Mouse (Mus musculus): ENCODE measurements around the gene Schip1.

The Schip1 gene

DNA sequence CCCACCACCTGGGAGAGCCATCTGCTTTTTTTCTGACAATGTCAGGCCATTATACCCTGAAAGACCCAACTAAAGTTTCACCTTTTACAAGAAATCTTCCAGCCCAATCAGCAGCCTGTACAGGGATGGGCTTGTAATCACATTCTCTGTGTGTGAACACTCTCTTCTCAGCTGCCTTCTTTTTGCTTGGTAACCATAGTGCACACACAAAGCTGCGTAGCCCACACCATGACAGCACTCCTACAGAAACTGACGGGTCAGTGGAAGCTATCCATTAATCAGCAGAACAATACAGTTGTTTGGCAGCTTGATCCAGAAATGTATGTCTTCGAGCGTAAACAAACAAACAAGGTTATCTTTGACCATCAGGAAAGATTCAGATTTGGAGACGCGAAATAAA is 205.6 kb downstream of the Schip1 start:
- no peak for DNase-seq (ENCODE audit: low spot score in 2 of 2)

DNA sequence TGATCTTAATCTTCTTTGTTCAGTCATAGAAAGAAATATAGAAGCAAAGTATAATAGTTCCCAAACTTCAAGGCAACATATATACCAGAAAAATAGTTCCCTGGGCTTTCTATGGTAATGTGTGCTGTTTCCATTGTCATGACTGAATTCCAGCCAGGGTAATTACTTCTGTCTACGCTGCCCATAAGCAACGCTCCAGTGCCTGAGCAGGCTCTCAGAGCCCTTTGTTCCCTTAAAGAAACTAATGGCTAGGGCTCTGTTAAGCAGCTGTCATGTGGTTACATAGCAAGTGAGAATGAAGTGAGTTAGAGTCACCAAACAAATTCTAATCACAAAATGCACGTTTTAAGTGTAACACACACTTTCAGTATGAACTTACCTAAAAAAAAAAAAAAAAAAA is 206.9 kb downstream of the Schip1 start:
- no peak for DNase-seq (ENCODE audit: low spot score in 2 of 2)

DNA sequence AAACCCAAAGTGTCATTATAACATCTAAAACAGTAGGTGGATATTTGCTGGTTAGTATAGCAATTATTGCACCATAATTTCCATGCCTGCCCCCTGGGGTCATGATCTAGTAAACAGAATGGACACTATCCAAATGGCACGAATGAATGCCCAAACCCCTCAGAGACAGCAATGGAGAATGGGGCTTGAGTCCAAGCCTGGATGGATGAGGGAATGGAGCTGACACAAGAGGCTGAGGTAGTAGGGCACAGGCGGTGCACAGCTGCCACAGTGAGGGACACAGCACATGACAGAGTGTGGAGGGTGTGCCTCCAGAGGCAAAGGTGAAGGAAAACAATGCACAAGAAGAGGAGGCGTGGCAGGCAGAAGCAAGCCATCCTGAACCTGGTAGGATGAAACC is 207.3 kb downstream of the Schip1 start:
- DNase-seq (ENCODE audit: low spot score in 2 of 2) = no peak

DNA sequence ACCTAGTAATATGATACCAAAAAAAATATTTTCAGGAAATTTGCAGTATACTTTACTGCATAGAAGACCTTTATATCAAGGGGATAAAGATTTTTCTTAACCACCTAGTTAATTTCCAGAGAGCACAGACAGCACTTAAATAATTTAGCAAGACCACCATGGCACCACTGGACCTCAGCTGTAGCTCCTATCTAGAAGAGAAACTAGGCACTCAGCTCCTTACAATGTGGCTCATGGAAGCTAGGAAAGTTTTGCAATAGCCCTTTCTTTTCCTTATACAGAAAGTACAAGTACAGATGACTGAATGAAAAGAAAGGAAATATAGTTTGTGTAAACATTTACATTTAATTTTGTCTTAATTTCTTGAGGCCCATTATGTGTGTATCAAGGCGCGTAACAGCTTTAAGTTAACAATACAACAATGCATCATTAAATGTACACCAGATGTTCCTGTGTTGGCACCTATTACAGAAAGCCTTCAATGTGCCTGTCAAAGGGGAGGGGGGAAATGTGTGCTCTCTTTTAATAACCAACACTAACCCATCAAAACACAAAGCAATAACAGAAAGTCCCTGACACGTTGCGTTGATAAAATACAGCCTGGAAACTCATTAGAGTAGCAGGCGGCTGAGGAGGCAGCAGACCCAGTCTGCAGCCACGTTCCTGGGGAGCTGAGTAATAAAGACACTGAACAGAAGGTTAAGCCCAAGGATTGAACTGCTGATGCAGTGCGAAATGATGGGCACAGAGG is 218.4 kb downstream of the Schip1 start:
- DNase-seq (ENCODE audit: low spot score in 2 of 2) = no peak

DNA sequence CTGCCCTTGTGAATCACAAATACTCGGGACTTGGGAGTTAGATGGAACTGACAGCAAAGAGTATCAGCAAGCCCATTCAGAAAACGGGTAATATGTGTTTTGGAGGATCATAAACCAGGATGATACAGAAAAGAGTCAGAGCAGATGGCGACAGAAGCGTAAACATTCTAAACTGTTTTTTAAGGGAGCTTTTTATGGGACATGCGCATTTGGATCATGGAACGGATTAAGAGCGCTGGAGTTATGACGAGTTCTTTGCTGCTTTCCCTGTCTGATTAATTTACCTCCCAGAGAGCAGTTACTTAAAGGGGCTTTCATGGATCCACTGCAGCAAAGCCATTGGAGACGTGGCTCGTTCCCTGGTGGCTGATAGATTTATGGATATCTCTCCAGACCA is 219.0 kb downstream of the Schip1 start:
- DNase-seq (ENCODE audit: low spot score in 2 of 2) = no peak

DNA sequence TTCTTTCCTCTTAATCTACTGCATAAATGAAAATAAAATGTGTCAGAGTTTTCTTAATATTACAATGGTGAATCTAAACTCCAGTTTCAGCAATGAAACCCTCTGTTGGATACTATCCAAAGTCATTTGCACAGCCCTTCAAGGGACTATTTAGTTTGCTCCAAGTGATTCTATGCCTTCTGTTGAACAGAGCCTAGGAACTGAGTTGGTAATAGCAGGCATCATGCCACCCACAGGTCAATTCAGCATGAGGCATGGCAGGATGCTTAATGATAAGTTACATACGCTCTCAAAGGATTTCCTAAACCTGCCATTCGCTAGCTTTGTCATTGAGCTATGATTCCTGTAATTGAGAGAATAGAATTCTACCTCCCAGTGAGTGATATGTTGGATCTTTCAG is 219.9 kb downstream of the Schip1 start:
- DNase-seq (ENCODE audit: low spot score in 2 of 2) = no peak

DNA sequence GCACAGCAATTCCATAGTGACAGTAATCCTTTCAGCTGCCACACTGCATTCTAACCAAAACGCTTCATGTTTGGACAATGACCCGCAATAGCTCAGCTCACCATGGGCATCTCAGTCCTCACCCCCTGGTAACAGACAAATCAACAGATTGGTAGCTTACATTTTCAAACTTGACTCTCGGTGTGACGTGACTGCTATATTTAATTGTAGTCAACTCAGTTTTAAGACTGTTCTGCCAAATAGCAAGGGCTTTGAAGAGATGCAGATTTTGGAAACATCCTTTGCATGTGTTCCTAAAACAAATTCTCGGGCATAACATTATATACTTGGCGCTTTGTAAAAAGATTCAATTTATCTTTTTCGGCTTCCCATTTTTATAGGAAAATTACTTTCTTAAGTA is 232.2 kb downstream of the Schip1 start:
- DNase-seq (ENCODE audit: low spot score in 2 of 2) = no peak

DNA sequence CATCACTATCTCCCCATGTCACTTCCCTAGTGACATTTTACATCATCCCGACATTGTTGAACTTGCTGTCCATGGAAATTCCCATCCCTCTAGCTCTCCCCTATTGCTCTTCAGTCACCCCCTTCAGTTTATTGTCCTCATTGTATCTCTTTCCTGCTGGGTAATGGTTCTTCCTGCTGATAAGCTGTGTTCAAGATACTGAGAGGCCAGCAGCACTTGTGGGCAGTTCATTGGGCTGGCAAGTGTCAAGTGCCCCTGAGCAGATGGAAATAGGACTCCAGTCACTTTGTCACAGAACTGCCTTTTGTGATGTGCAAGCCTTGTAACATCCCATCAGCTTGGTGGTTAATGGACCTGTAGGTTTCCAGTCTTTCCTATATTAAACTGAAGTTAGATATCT is 241.0 kb downstream of the Schip1 start:
- no peak for DNase-seq (ENCODE audit: low spot score in 2 of 2)

DNA sequence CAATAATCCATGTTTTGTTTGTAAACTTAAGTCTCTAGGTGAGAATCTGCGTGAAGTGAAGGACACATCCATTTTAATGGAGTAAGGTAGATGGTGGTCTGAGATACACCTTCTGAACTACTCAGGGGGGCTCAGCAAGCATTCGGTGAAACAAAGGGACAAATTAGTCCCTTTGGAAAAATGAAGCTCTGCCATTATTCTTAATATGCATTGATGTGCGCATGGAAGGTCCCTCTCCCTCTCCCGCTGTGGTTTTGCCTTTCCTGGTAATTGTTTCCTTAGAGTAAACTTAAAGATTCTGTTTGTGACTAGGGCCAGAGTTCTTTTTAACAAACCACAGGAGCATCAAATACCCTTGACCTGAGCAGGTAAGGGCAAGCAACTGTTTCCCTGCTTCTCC is 242.1 kb downstream of the Schip1 start:
- no peak for DNase-seq (ENCODE audit: low spot score in 2 of 2)

DNA sequence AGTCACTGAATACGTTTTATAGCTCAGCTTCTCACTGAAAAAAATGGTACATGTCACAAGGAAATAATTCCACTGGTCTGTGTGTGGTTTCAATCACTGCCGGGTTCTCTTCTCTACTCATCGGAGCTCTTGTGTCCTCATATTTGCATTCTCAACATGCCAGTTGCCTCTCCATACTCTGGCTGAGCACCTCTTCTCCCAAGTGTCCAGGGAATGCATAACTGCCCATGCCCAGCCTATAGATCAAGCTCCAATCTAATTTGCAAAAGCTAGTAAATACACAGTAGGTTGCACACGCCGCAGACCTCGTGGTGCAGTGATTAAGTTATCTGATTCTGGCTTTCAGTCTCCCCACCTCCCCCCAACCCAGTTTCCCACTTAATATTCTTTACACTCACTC is 261.0 kb downstream of the Schip1 start:
- no peak for DNase-seq (ENCODE audit: low spot score in 2 of 2)

DNA sequence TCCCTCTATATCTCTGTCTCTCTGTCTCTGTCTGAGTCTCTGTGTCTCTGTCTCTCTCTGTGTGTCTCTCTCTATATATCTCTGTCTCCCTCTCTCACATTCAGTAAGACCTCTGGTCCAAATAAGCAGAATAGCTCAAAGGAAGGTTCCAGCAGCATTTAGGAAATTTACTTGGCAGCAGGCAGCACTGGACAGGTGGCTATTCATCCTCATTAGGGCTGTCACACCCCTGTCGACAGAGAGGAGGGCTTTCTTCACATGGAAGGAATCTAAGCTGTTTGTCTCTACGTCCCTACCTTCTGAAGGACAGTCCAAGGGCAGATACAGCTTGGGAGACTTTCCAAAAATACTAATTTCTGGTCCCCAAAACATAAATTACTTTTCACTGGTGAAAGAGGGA is 267.9 kb downstream of the Schip1 start:
- no peak for DNase-seq (ENCODE audit: low spot score in 2 of 2)

DNA sequence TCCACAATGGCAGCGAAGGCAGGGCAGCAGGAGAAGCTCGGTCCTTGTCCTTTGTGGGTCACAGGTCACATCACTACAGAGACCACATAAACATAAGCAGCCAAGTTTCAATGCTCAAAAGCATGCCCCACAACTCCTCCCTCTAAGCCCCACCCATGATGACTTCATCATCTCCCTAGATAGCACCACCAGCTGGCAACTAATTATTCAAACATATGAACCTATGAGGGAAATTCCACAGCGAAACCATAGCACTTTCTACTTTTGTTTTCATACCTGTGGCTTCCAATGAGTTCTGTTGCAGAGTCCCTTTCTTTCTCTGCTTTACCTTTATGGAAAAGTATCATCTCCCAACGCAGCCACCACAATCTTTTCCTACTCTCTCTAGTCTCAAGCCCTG is 270.9 kb downstream of the Schip1 start:
- DNase-seq (ENCODE audit: low spot score in 2 of 2) = no peak

DNA sequence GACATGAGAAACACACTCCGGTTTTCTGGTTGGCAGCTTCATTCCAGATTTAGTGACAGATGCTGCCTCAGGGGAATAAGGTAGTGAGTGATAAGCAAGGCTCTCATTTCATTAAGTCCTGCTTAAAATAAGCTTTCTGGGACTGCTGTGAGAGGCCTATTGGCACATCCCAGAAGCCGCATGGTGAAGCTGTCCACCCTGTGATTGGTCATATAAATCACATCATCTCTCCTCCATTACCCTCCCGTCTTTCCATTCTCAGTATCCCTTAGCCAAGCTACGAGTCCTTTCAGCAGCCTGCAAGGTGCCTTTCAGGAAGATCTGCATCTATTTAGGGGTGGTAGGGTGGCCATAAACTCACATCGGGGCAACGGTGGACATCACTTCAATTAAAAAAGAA is 286.0 kb downstream of the Schip1 start:
- DNase-seq (ENCODE audit: low spot score in 2 of 2) = no peak

DNA sequence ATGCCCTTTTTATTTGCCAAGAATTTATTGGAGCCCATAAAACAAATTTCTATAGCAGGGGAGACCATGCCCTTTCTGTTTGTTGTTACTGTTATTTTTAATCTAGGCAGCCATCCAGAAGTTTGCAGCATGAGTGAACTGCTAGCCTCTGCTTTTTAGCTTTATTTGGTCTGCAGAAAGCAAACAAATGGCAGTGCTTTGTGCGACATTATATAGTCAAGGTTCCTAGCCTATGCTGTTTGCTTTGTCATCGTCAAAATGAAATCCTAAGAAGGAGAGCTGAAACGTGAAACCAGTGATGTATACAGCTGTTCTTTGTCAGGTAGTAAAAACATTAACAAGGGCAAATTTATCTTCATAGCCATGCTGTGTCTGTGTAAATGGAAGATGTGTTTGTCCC is 286.9 kb downstream of the Schip1 start:
- no peak for DNase-seq (ENCODE audit: low spot score in 2 of 2)

DNA sequence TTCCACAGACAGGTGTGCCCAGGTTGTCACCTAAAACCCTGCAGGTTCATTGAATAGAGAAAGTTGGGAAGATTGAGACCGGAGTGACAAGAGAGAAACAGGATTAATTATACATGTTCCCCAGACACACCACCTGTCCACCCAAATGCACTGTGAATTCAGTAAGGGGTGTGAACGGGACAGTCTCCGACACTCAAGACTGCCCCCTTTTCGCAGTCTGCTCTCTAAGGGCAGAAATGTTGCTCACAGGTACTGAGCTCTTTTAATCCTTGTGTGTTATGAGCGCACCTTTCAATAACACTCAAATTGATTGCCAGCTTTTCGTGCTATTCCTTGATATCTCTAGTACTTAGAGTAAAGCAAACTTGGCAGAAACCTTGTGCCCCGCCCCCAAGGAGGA is 288.4 kb downstream of the Schip1 start:
- DNase-seq (ENCODE audit: low spot score in 2 of 2) = no peak

DNA sequence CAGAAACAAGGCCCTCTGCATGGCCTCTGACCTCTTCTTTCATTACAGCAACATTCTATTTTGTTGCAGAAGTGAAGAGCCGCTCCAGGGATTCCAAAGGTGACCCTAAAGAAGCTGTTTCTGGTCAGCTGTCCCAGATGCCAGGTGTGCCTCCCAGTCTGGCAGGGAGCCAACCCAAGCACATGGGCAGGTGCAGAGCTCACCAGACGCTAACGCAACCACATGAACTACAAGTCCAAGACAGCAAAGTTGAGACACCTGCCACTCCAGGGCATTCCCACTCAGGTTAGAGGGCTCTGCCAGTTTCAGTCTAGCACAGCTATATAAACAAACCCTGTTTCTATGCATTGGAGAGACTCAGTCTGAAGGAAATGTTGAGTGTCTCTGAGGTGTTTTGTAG is 288.9 kb downstream of the Schip1 start:
- DNase-seq (ENCODE audit: low spot score in 2 of 2) = no peak

DNA sequence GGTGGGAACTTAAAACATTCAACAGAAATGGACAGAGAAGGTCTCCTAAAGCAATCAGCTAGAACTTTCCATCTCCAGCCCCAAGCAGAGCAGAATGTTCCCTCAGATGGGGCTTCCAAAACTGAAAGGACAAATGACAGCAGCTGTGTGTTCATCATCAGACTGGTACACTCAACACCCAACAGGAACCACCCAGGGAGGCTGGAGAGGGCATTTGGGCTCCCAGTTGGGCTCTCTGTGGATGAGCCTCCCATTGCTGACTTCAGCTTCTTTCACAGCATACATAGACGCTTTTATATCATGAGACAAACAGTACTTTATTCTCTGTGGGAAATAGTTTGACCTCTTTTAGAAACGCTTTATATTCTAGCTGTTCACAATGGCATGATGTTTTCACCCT is 291.9 kb downstream of the Schip1 start:
- no peak for DNase-seq (ENCODE audit: low spot score in 2 of 2)

DNA sequence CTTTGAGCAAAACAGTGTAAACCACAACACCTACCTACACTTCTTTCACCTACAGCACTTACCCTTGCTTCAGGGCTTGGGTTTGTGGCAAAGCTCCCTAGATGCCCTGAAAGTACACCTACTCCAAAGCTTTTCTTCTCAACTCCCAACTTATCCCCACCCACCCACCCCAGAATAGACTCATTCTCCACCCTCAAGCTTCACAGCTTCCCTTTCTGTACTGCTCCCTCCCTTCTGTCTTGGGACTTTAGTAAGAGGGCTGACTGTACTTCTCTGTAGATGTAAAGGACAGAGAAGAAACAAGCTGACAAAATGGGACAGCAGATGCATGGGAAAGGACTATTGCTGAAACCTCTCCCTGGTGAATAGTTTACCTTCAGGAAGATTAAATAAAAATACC is 303.4 kb downstream of the Schip1 start:
- no peak for DNase-seq (ENCODE audit: low spot score in 2 of 2)

DNA sequence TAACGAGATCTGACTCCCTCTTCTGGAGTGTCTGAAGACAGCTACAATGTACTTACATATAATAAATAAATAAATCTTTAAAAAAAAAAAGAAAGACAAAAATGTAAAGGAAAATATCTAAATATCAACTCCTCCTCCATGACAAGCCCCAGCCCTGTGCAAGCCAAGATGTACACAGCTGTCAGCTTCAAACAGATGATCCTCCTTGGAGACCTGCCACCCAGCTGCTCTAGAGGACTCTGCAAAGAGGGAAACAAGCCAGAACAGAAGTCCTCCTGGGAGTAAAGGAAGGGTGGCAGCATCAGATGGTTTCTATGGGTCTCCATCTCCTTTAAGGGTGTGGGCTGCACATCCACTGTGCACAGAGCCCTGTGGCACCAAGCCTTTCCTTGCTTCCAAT is 308.3 kb downstream of the Schip1 start:
- DNase-seq (ENCODE audit: low spot score in 2 of 2) = no peak

DNA sequence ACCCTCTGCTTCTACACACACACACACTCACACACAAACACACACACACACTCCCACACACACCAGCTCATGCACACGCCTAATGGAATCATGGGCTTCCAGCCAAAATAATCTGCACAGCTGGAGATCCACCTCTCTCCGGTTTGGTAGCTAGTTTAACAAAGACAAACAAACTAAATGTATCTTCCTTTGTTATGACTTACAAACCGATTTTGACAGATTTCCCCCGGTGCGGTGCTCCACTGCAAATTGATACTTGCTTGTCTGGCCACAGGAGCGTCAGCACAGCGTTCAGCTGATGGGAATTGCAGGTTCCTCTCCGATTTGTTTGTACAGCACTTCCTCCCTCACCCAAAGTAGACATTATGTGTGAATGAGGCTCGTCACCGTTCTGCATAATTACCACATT is 310.5 kb downstream of the Schip1 start:
- no peak for DNase-seq (ENCODE audit: low spot score in 2 of 2)

DNA sequence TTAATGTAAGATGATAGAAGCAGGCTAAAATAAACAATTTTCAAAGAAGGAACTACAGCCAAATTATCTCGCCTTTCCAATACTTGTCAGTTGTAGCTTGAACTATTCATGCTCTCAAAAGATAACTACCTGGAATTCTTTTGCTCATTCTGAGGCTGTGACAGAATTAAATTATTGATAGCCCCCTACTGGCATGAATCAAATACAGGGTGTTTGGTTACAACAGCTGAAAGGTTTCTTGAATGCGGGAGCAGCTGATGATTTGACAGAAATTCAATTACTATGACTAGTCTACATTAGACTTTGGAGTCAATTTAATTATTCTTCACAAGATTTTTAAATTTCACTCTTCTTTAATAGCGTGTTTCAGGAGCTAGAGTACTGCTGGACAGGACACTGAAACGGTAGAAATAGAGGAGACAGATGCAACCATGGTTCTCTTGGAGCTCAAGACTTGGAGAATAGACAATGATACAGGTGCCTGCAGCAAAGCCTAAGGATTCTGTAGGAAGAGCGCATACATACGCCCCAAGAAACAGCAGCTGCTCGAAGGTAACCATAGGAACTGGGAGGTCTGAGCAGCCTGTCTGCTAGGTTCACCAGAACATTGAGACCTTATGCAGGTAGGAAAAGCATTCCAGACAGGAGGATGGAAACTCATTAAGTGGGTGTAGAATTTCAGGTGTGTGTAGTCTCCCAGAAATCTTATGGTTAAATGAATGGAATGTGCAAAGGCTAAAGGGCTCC is 313.0 kb downstream of the Schip1 start:
- no peak for DNase-seq (ENCODE audit: low spot score in 2 of 2)

DNA sequence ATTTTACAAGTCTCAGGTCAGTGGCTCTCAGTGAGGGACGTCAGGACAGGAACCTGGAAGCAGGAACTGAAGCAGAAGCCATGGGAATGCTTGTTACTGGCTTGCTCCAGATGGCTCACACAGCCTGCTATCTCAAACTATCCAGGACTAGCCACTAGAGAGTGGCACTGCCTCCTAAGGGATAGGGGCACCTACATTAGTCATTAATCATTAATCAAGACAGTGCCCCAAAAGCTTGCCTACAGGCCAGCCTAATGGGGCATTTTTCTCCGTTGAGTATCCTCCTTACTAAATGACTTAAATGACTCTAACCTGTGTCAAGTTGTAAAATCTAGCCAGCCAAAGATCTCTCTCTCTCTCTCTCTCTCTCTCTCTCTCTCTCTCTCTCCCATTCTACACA is 314.2 kb downstream of the Schip1 start:
- no peak for DNase-seq (ENCODE audit: low spot score in 2 of 2)

DNA sequence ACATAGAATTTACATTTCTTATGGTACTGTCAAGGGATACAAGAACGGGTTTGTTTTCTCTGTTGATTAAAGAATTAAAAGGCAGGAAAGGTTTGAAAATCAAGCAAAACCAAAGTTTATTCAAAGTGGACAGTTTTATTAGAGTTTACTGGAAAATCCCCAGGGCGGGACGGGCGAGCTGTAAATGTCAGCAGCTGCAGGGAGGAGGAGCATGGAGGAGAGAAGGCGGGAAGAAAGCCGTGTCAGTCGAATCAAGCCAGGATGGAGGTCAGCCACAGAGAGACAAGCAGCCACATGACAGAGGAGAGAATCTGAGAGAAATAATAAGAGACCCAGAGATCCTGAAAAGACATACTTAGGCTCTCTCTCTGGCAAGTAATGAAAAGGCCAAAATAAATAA is 314.6 kb downstream of the Schip1 start:
- DNase-seq (ENCODE audit: low spot score in 2 of 2) = no peak

DNA sequence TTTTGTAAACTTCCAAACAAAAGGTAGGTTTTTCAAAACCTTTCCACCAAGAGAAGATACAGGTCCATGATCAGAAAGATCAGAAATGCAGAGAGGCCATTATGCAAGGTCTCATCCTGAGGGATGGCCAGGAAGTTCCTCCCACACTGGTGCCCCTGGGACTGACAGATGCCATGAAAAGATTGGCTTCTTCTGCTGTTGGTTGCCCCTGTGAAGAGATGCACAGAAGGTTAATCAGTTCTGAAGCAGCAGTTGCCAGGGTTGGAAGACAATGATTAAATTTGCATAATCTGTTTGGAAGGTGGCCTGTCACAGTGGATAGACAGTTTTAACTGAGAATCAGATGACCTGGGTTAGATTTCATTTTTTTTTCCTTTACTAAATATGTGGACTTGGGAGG is 319.1 kb downstream of the Schip1 start:
- no peak for DNase-seq (ENCODE audit: low spot score in 2 of 2)

Measured in frontal cortex, postnatal 10 days (tissue).